Mouse (Mus musculus) kidney, adult 18-20 months (tissue): ENCODE measurements at regions not wholly inside any gene's neighbourhood (a gene's known extent, or its start where the extent isn't known, plus 50 kb on each side); places are given as distances from the start of the nearest gene placed in this dataset.

Source experiments
- DNase-seq: peaks from one replicate; pipeline ENCODE4 v3.0.0; 2021

DNA sequence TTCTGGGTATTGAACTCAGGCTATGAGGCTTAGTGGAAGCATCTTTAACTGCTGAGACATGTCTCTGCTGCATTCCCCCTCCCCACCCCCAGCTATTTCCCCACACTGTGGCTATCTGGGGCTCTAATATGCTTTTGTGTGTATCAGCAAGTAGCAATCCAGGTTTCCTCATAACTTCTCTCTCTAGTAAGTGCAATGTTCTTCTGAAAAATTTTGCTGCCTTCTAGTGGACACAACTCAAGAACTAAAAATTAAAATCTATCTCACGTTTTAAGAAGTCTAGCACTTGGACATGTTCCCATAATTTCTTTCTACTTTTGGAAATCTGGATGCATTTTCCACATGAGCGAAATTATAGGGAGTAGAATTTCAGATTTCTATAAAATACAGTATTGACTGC is 50.3 kb upstream of the D16Ertd472e start:
- no peak for DNase-seq
